Mouse (Mus musculus): ENCODE data around the gene Luc7l3. TPM values are rescaled to one million over a fixed set of nuclear protein-coding genes. Genes with fewer than 3 reads are reported as not detected.
"Not testable (repeated sequence)": the region's sequence is repeated elsewhere in the genome, so short reads cannot be mapped to it uniquely, and the experiment has no call there.

The Luc7l3 gene
- polyA plus RNA-seq, 1 experiment from 2014 or later = 123 TPM

GRCm38 (mm10) chr11:94269906-94270305 lies 51.9 kb downstream of the Luc7l3 start:
- ATAC-seq (ENCODE audit: insufficient number of reproducible peaks, low FRiP score, low TSS enrichment, low read depth) (no peak), DNase-seq (ENCODE audit: low spot score) (no peak)
- Histone ChIP-seq H3K9ac (ENCODE audit: low read length) (no peak overlapping the region), H3K27ac (replicated peaks; ENCODE audit: low read depth, low read length) (no peak overlapping the region), H3K4me2 (ENCODE audit: low read depth, severe bottlenecking) (no peak overlapping the region), H3K4me3 (ENCODE audit: low read depth, low read length) (no peak overlapping the region), H3K27me3 (ENCODE audit: control insufficient read depth, insufficient read depth, low read length) (no peaks in the 10 kb centered on the region), H3K4me1 (ENCODE audit: control insufficient read depth, insufficient read depth, low read length) (peaks cover 4% of the 10 kb centered on the region; the same call in 1 of the 2 replicates), H3K36me3 (ENCODE audit: control insufficient read depth, insufficient read depth, low read length) (no peaks in the 10 kb centered on the region), H3K9me3 (ENCODE audit: control insufficient read depth, low read length) (no peaks in the 10 kb centered on the region)
- WGBS = 92% methylated on average over 7 of the region's 7 CpGs

- DNase-seq (ENCODE audit: low spot score) (no peak), ATAC-seq (ENCODE audit: insufficient number of reproducible peaks, low FRiP score, low TSS enrichment, low read depth) (no peak)
- H3K9ac ChIP-seq (ENCODE audit: low read length) = no peak overlapping the region
- no peaks in the 10 kb centered on the region for H3K36me3 ChIP-seq (ENCODE audit: control insufficient read depth, insufficient read depth, low read length)
- H3K4me2 ChIP-seq (ENCODE audit: low read depth, severe bottlenecking) = no peak overlapping the region
- no peaks in the 10 kb centered on the region for H3K27me3 ChIP-seq (ENCODE audit: control insufficient read depth, insufficient read depth, low read length)
- H3K9me3 ChIP-seq (ENCODE audit: control insufficient read depth, low read length) = no peaks in the 10 kb centered on the region
- no peak overlapping the region; the same call in 1 of the 2 replicates for H3K27ac ChIP-seq (replicated peaks; ENCODE audit: low read depth, low read length)
- no peak overlapping the region for H3K4me3 ChIP-seq (ENCODE audit: low read depth, low read length)
- peaks cover 9% of the 10 kb centered on the region for H3K4me1 ChIP-seq (ENCODE audit: control insufficient read depth, insufficient read depth, low read length)
Observed at GRCm38 (mm10) chr11:94268761-94269160, 53.0 kb downstream of the Luc7l3 start.

- not testable (repeated sequence) for ATAC-seq (ENCODE audit: insufficient number of reproducible peaks, low FRiP score, low TSS enrichment, low read depth); H3K9me3 ChIP-seq (ENCODE audit: control insufficient read depth, low read length); H3K27me3 ChIP-seq (ENCODE audit: control insufficient read depth, insufficient read depth, low read length); H3K4me3 ChIP-seq (ENCODE audit: low read depth, low read length); H3K36me3 ChIP-seq (ENCODE audit: control insufficient read depth, insufficient read depth, low read length); H3K9ac ChIP-seq (ENCODE audit: low read length); DNase-seq (ENCODE audit: low spot score); H3K4me1 ChIP-seq (ENCODE audit: control insufficient read depth, insufficient read depth, low read length); H3K4me2 ChIP-seq (ENCODE audit: low read depth, severe bottlenecking); H3K27ac ChIP-seq (replicated peaks; ENCODE audit: low read depth, low read length)
- 87% methylated on average over 3 of the region's 3 CpGs for WGBS
Observed at GRCm38 (mm10) chr11:94266155-94266554, 55.6 kb downstream of the Luc7l3 start.

- Histone ChIP-seq H3K4me2 (ENCODE audit: low read depth, severe bottlenecking) (peak overlapping the region; percentile 35; the same call in 1 of the 2 replicates), H3K9ac (ENCODE audit: low read length) (0 out of 2 replicates have a peak overlapping the region, but pooled peaks have one; percentile 2), H3K9me3 (ENCODE audit: control insufficient read depth, low read length) (no peaks in the 10 kb centered on the region), H3K4me3 (ENCODE audit: low read depth, low read length) (peak overlapping the region; percentile 12), H3K27ac (replicated peaks; ENCODE audit: low read depth, low read length) (no peak overlapping the region), H3K36me3 (ENCODE audit: control insufficient read depth, insufficient read depth, low read length) (no peaks in the 10 kb centered on the region), H3K27me3 (ENCODE audit: control insufficient read depth, insufficient read depth, low read length) (no peaks in the 10 kb centered on the region), H3K4me1 (ENCODE audit: control insufficient read depth, insufficient read depth, low read length) (peaks cover 7% of the 10 kb centered on the region)
- DNase-seq (ENCODE audit: low spot score) (peak; percentile 80), ATAC-seq (ENCODE audit: insufficient number of reproducible peaks, low FRiP score, low TSS enrichment, low read depth) (peak; percentile 55)
- 2% methylated on average over 18 of the region's 18 CpGs for WGBS
Observed at GRCm38 (mm10) chr11:94265134-94265785, 56.5 kb downstream of the Luc7l3 start.

GRCm38 (mm10) chr11:94261585-94262370 lies 60.0 kb downstream of the Luc7l3 start:
- WGBS = 71% methylated on average over 6 of the region's 6 CpGs

GRCm38 (mm10) chr11:94259814-94260213 lies 62.0 kb downstream of the Luc7l3 start:
- WGBS = 76% methylated on average over 4 of the region's 4 CpGs
- H3K4me3 ChIP-seq (ENCODE audit: low read depth, low read length) = no peak overlapping the region
- no peak overlapping the region for H3K9ac ChIP-seq (ENCODE audit: low read length)
- H3K4me1 ChIP-seq (ENCODE audit: control insufficient read depth, insufficient read depth, low read length) = peaks cover 4% of the 10 kb centered on the region
- no peak overlapping the region for H3K27ac ChIP-seq (replicated peaks; ENCODE audit: low read depth, low read length)
- no peak overlapping the region for H3K4me2 ChIP-seq (ENCODE audit: low read depth, severe bottlenecking)
- DNase-seq (ENCODE audit: low spot score) (no peak), ATAC-seq (ENCODE audit: insufficient number of reproducible peaks, low FRiP score, low TSS enrichment, low read depth) (no peak)
- no peaks in the 10 kb centered on the region for H3K9me3 ChIP-seq (ENCODE audit: control insufficient read depth, low read length)
- H3K36me3 ChIP-seq (ENCODE audit: control insufficient read depth, insufficient read depth, low read length) = no peaks in the 10 kb centered on the region
- no peaks in the 10 kb centered on the region for H3K27me3 ChIP-seq (ENCODE audit: control insufficient read depth, insufficient read depth, low read length)

More at GRCm38 (mm10) chr11:94261585-94262370, 60.0 kb downstream of the Luc7l3 start:
- Histone ChIP-seq H3K27me3 (ENCODE audit: control insufficient read depth, insufficient read depth, low read length) (no peaks in the 10 kb centered on the region), H3K9ac (ENCODE audit: low read length) (no peak overlapping the region), H3K4me3 (ENCODE audit: low read depth, low read length) (no peak overlapping the region), H3K4me1 (ENCODE audit: control insufficient read depth, insufficient read depth, low read length) (peaks cover 7% of the 10 kb centered on the region), H3K27ac (replicated peaks; ENCODE audit: low read depth, low read length) (no peak overlapping the region), H3K4me2 (ENCODE audit: low read depth, severe bottlenecking) (no peak overlapping the region), H3K36me3 (ENCODE audit: control insufficient read depth, insufficient read depth, low read length) (no peaks in the 10 kb centered on the region), H3K9me3 (ENCODE audit: control insufficient read depth, low read length) (no peaks in the 10 kb centered on the region)
- DNase-seq (ENCODE audit: low spot score) = no peak
- ATAC-seq (ENCODE audit: insufficient number of reproducible peaks, low FRiP score, low TSS enrichment, low read depth) = no peak

- WGBS = 79% methylated on average over 14 of the region's 14 CpGs
- no peak for ATAC-seq (ENCODE audit: insufficient number of reproducible peaks, low FRiP score, low TSS enrichment, low read depth)
- no peaks in the 10 kb centered on the region for H3K4me1 ChIP-seq (ENCODE audit: control insufficient read depth, insufficient read depth, low read length)
Observed at GRCm38 (mm10) chr11:94257987-94258386, 63.8 kb downstream of the Luc7l3 start.

GRCm38 (mm10) chr11:94255733-94256132 lies 66.1 kb downstream of the Luc7l3 start:
- Histone ChIP-seq H3K4me1 (ENCODE audit: control insufficient read depth, insufficient read depth, low read length) (no peaks in the 10 kb centered on the region), H3K9ac (ENCODE audit: low read length) (no peak overlapping the region), H3K9me3 (ENCODE audit: control insufficient read depth, low read length) (no peaks in the 10 kb centered on the region), H3K27ac (replicated peaks; ENCODE audit: low read depth, low read length) (no peak overlapping the region), H3K4me2 (ENCODE audit: low read depth, severe bottlenecking) (no peak overlapping the region), H3K36me3 (ENCODE audit: control insufficient read depth, insufficient read depth, low read length) (no peaks in the 10 kb centered on the region), H3K27me3 (ENCODE audit: control insufficient read depth, insufficient read depth, low read length) (no peaks in the 10 kb centered on the region), H3K4me3 (ENCODE audit: low read depth, low read length) (no peak overlapping the region)
- 74% methylated on average over 5 of the region's 5 CpGs for WGBS
- ATAC-seq (ENCODE audit: insufficient number of reproducible peaks, low FRiP score, low TSS enrichment, low read depth) = no peak
- DNase-seq (ENCODE audit: low spot score) = no peak

More at GRCm38 (mm10) chr11:94257987-94258386, 63.8 kb downstream of the Luc7l3 start:
- Histone ChIP-seq H3K4me3 (ENCODE audit: low read depth, low read length) (no peak overlapping the region), H3K27ac (replicated peaks; ENCODE audit: low read depth, low read length) (no peak overlapping the region), H3K9me3 (ENCODE audit: control insufficient read depth, low read length) (no peaks in the 10 kb centered on the region), H3K27me3 (ENCODE audit: control insufficient read depth, insufficient read depth, low read length) (no peaks in the 10 kb centered on the region), H3K36me3 (ENCODE audit: control insufficient read depth, insufficient read depth, low read length) (no peaks in the 10 kb centered on the region), H3K9ac (ENCODE audit: low read length) (no peak overlapping the region), H3K4me2 (ENCODE audit: low read depth, severe bottlenecking) (no peak overlapping the region)
- no peak for DNase-seq (ENCODE audit: low spot score)
